Mouse (Mus musculus) forebrain, embryonic 16.5 days (tissue): Measurements from ENCODE around the gene Fabp6. TPM values are rescaled to one million over a fixed set of nuclear protein-coding genes. Genes with fewer than 3 reads are reported as not detected.
A peak's percentile ranks its signal among the peaks of the same experiment; 100 is the strongest.

Experiments
- ATAC-seq: fragments of 200-750 bp; cut with Nextera tagmentation; 2 replicates; pipeline ENCODE4 v1.8.0; 2017; ENCODE audit warnings: mild to moderate bottlenecking, moderate library complexity
- H3K27ac ChIP-seq: fragments of 300-500 bp; sonication (generic); 2 replicates; pipeline ENCODE4 v1.5.1; 2014; ENCODE audit warnings: low read length, control low read depth
- H3K27me3 ChIP-seq: fragments of 300-500 bp; sonication (generic); replicated peaks from 2 replicates; pipeline ENCODE4 v1.6.1; 2014; ENCODE audit warnings: low read length; ENCODE audit not compliant: control insufficient read depth, insufficient read depth
- H3K36me3 ChIP-seq: fragments of 300-500 bp; sonication (generic); 2 replicates; pipeline ENCODE4 v1.6.1; 2014; ENCODE audit not compliant: control insufficient read depth, insufficient read depth
- H3K4me1 ChIP-seq: fragments of 300-500 bp; sonication (generic); replicated peaks from 2 replicates; pipeline ENCODE4 v1.6.1; 2014; ENCODE audit warnings: low read length; ENCODE audit not compliant: control insufficient read depth, insufficient read depth
- H3K4me2 ChIP-seq: fragments of 300-500 bp; sonication (generic); 2 replicates; pipeline ENCODE4 v1.6.1; 2014; ENCODE audit warnings: mild to moderate bottlenecking, low read length, control low read depth
- H3K4me3 ChIP-seq: fragments of 300-500 bp; sonication (generic); replicated peaks from 2 replicates; pipeline ENCODE4 v1.5.1; 2014; ENCODE audit warnings: mild to moderate bottlenecking, low read length, control low read depth
- H3K9ac ChIP-seq: fragments of 300-500 bp; sonication (generic); replicated peaks from 2 replicates; pipeline ENCODE4 v1.6.1; 2014; ENCODE audit warnings: low read depth, low read length, control low read depth
- H3K9me3 ChIP-seq: fragments of 300-500 bp; sonication (generic); 2 replicates; pipeline ENCODE4 v1.6.1; 2016; ENCODE audit warnings: low read length; ENCODE audit not compliant: control insufficient read depth
- WGBS: fragments of 180-500 bp; shearing (Covaris S2); extraction: QIAGEN DNeasy Blood & Tissue Kit; methylation state at CpG from one replicate; pipeline ENCODE4 v1.1.7; 2014; 5-methylcytosine and 5-hydroxymethylcytosine counted together
- polyA plus RNA-seq: library from polyadenylated mRNA; unstranded; fragments of >200 nt; fragmentation: Nextera tagmentation; extraction: Ambion mirVana; gene quantifications from 2 replicates; pipeline ENCODE4 v1.2.1, GENCODE M21; 2015

Gene Fabp6
- polyA plus RNA-seq, 1 experiment from 2014 or later: not detected

DNA sequence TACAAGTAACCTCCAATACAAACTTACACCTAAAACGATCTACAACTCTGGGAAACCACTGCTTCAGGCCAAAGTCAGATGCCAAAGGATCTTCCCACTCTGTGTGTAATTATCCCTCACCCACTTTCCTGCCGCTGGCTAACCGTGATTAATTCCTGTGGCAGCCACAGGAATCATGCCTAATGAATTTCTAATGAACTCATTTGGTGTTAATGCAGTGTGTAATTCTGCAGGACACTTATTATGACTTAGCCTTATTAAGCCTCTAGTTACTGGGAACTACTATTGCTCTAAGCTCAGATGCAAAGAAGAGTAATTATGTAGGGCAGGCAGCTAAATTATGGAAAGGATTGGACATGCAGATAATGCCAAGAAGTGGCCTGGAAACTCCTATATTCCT, 7.1 kb upstream of the Fabp6 start:
- ATAC-seq: no peak
- WGBS: 18% methylated on average over 3 of the region's 3 CpGs
- no peak overlapping the region for H3K4me2 ChIP-seq
- no peaks in the 10 kb centered on the region for H3K36me3 ChIP-seq
- H3K9me3 ChIP-seq: no peaks in the 10 kb centered on the region
- H3K27me3 ChIP-seq: no peaks in the 10 kb centered on the region
- no peak overlapping the region for H3K27ac ChIP-seq
- no peak overlapping the region for H3K4me3 ChIP-seq
- H3K4me1 ChIP-seq: peaks cover 3% of the 10 kb centered on the region; the same call in 1 of the 2 replicates
- no peak overlapping the region for H3K9ac ChIP-seq

DNA sequence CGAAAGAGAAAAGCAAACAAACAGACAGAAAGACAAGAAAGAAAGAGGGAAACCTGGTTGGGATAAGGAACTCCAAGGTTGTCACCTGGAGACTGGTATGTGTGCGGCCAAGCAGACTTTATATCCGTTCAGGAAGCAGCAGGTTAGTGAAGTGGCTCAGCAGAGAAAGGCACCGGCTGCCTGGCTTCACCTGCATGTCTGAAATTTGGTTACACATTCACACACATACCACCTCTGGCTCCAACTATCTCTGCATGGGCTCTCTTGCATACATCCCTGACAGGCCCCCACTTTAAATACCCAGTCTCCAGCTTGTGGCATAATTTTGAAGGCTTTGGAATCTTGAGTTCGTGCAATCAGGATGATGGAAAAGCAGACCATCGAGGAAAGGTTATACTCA, 4.5 kb upstream of the Fabp6 start:
- H3K9me3 ChIP-seq: no peaks in the 10 kb centered on the region
- no peaks in the 10 kb centered on the region for H3K27me3 ChIP-seq
- no peak overlapping the region for H3K27ac ChIP-seq
- no peak overlapping the region for H3K9ac ChIP-seq
- no peak overlapping the region for H3K4me3 ChIP-seq
- no peaks in the 10 kb centered on the region for H3K4me1 ChIP-seq
- no peaks in the 10 kb centered on the region for H3K36me3 ChIP-seq
- no peak overlapping the region for H3K4me2 ChIP-seq
- WGBS: 82% methylated on average over 6 of the region's 6 CpGs
- no peak for ATAC-seq

DNA sequence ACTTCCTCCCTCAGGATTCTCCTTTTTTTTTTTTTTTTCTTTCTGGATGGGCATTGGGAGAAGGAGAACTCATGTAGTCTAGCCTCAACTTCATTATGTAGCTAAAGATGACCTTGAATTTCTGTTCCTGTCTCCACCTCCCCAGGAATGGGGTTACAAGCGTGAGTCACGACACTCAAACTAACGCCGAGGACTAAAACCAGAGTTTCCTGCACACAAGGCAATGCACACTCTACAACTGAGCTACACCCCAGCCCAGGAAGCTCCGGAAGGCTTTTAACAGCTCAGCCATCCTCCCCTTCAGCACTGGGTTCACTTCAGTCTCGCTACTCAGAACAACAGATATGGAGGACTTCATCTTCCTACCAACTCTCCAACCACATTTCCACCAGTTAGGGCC, 3.6 kb upstream of the Fabp6 start:
- Histone ChIP-seq H3K27ac (no peak overlapping the region), H3K9ac (no peak overlapping the region), H3K36me3 (no peaks in the 10 kb centered on the region), H3K4me1 (no peaks in the 10 kb centered on the region), H3K4me3 (no peak overlapping the region), H3K4me2 (no peak overlapping the region), H3K27me3 (no peaks in the 10 kb centered on the region), H3K9me3 (no peaks in the 10 kb centered on the region)
- no peak for ATAC-seq
- WGBS: 88% methylated on average over 6 of the region's 6 CpGs

DNA sequence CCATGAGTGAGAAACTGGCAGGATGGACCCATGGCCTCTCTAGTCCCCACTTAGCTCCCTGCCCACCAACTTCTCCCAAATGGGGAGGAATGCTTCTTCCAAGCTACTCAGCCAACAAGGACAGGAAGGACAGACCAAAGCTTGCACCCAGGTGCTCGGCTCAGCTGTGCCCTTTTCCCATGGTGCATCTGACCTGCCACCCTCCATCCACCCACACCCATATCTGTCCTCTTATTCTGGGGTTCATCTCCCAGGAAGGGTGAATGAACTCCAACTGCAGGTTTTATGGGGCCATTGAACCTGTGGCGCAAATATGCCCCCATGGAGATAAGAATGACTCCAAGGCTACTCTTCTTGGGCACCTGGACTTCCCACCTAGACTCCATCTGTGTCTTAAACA, 2.9 kb upstream of the Fabp6 start:
- Histone ChIP-seq H3K4me1 (no peaks in the 10 kb centered on the region), H3K27me3 (no peaks in the 10 kb centered on the region), H3K4me2 (no peak overlapping the region), H3K9me3 (no peaks in the 10 kb centered on the region), H3K36me3 (no peaks in the 10 kb centered on the region), H3K27ac (no peak overlapping the region), H3K4me3 (no peak overlapping the region), H3K9ac (no peak overlapping the region)
- 100% methylated on average over 2 of the region's 2 CpGs for WGBS
- no peak for ATAC-seq

DNA sequence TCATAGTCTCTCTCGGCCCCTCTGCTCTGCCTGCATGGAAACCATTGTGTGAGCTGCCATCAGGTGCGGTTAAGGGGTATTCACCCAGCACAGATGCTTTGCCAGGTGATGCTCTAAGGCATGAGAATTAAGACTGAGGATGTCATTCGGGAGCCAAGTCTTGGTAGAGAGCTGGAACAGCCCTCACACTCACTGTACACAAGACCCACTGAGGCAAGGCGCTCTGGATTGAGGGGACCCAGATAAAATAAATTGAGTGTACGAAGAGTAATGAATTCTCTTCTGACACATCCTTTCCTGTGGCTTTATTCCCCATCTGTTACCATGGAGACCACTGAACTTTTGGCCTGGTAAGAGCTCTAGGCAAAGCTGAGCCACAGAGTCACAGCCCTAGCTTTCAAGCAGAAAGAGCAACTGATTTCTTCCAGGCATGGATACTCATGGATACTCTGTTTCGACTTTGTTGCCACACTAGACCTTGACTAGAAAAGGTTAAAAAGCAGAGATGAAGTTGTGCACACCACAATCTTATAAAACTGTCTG, 11.7 kb downstream of the Fabp6 start:
- Histone ChIP-seq H3K4me1 (no peaks in the 10 kb centered on the region), H3K4me2 (no peak overlapping the region), H3K4me3 (no peak overlapping the region), H3K27me3 (no peaks in the 10 kb centered on the region), H3K9ac (no peak overlapping the region), H3K9me3 (no peaks in the 10 kb centered on the region), H3K36me3 (0 out of 2 replicates have a peak, but pooled peaks cover 5% of the 10 kb centered on the region), H3K27ac (no peak overlapping the region)
- no peak; the same call in 1 of the 2 replicates for ATAC-seq
- 74% methylated on average over 6 of the region's 6 CpGs for WGBS

DNA sequence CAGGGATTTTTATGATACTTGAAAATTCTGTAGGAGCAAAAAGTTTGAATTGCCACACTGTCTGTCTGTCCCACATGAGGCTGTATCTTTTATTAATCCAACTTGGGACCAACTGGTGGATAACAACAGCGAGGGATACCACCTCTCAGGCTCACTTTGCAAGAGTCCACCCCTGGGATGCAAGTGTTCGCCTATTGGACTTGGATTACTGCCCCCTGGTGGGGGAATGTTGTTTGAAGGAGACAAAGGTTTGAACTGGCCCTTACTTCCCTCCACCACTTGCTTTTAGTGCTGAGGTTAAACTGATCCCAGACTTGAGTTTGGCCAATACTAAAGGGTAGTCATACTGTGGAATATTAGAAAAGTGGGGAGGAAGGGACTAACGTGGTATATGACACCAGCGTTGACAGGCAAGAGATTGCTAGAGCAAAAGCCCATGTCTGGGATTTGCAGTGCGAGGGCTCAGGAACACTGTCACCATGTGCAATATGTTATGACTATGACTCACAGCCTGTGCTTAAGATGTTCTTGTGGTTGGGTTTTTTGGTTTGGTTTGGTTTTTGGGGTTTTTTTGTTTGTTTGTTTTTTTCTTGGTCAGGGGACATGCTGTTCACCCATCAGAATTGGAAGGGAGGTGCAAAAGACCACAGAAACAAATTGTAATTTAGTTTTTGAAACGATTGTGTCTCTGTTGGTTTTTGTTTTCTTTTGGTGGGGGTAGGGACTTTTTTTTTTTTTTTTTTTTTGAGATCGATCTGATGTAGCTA, 14.8 kb downstream of the Fabp6 start, which contains the start of gene 4933415A04Rik:
Gene 4933415A04Rik, plus strand, starts transcription at position 717 of the 767 bp plus-strand sequence.
- H3K36me3 ChIP-seq: 0 out of 2 replicates have a peak, but pooled peaks cover 5% of the 10 kb centered on the region
- H3K4me3 ChIP-seq: no peak within 1 kb of the TSS
- H3K9me3 ChIP-seq: no peaks in the 10 kb centered on the region
- H3K27ac ChIP-seq: no peak within 1 kb of the TSS
- ATAC-seq: peak; percentile 47; the same call in 1 of the 2 replicates
- H3K4me1 ChIP-seq: no peaks in the 10 kb centered on the region
- no peak within 1 kb of the TSS for H3K4me2 ChIP-seq
- no peaks in the 10 kb centered on the region for H3K27me3 ChIP-seq
- 72% methylated on average over 7 of the region's 7 CpGs for WGBS
- no peak within 1 kb of the TSS for H3K9ac ChIP-seq

DNA sequence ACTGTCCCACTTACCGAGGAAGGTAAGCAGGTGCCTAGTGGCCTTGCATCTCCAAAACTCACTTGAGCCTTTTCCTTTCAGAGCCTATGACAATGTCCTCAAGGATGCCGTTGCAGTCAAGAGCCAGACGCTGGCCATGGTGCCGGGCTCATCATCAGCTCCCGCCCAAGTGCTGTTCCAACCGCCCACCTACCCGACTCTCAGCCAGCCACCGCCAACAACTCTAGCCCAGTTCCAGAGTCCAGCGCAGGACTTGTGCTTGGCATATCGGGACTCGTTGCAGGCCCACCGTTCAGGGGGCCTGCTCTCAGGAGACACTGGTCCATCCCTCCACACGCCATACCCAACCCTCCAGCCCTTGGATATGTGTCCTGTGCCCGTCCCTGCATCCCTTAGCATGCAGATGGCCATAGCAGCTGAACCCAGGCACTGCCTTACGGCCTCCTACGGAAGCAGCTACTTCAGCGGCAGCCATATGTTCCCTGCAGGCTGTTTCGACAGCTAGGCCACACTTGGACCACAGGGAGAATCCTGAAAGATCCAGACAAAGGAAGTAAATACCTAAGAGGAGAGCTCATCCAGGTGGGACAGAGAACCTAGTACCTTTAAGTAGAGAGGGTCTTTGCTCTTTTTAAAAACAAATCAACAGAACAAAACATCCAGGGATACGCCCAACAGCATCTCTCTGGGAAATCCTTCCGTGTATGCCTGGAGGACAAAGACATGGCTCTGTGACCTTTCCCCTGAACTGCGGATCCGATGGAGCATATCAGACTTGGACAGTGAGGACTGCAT, 15.9 kb downstream of the Fabp6 start:
- no peak for ATAC-seq
- Histone ChIP-seq H3K4me1 (no peaks in the 10 kb centered on the region), H3K27ac (no peak overlapping the region), H3K36me3 (0 out of 2 replicates have a peak, but pooled peaks cover 5% of the 10 kb centered on the region), H3K9ac (no peak overlapping the region), H3K9me3 (no peaks in the 10 kb centered on the region), H3K4me3 (no peak overlapping the region), H3K27me3 (no peaks in the 10 kb centered on the region), H3K4me2 (no peak overlapping the region)
- 94% methylated on average over 22 of the region's 22 CpGs for WGBS

DNA sequence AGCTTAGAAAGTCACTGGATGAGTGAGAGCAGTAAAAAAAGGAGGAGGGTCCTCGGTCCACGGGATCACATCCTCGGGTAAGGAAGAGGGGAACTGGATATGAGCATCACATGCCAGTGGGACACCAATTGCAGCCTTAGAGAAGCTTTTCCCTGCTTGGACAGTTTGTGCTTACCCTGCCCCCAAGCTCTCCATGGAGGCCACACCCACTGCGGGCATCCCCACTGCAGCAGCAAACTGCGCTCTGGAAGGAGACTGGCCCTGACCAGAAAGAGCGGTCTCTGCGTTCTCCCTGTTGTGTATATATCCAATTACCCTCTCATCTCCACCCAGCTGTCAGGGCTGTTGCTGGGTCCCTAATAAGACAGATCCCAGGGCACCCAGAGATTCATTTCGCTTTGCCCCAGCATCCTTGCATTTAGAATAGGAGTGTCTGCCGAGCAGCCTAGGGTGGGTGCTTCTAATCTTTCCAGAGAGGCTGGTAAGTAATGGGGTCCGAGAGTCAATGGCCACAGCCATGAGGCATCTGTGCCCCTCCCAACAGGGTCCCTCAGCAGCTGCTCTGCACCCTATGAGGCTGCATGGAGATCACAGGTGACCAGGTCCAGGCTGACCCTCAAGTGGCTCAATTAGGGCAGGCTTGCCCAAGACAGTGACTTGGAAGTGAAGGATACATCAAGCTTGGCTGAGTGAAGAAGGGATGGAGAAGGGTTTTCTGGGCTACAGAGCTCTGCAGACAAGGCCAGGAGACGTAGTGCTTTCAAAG, 23.4 kb downstream of the Fabp6 start:
- Histone ChIP-seq H3K4me1 (peaks cover 12% of the 10 kb centered on the region), H3K9me3 (no peaks in the 10 kb centered on the region), H3K27me3 (no peaks in the 10 kb centered on the region), H3K27ac (no peak overlapping the region), H3K36me3 (no peaks in the 10 kb centered on the region), H3K4me2 (no peak overlapping the region), H3K4me3 (no peak overlapping the region), H3K9ac (no peak overlapping the region)
- 53% methylated on average over 11 of the region's 11 CpGs for WGBS
- no peak for ATAC-seq
